Mouse (Mus musculus) E14TG2a.4 (cell line): Measurements from ENCODE around the gene Vav3.

ENCODE experiments used
- CTCF ChIP-seq: conservative IDR thresholded peaks from 2 replicates; pipeline ENCODE4 v1.5.1; 2014; ENCODE audit warnings: low read length
- NANOG ChIP-seq: IDR thresholded peaks from 2 replicates; pipeline ENCODE4 v1.6.1; 2014; ENCODE audit warnings: borderline replicate concordance, low read length, mixed read lengths
- POU5F1 ChIP-seq: IDR thresholded peaks from 2 replicates; pipeline ENCODE4 v1.6.1; 2014; ENCODE audit warnings: low read length, borderline replicate concordance

GRCm38 (mm10) chr3:109690566-109690965 lies 350.1 kb downstream of the Vav3 start:
- TF ChIP-seq CTCF (no peak), NANOG (no peak), POU5F1 (no peak)
